7 mouse cellular contexts compared by ENCODE assay signal in genomic region chr13:53008489-53009184, GRCm38 (mm10). TPM values are rescaled to one million over a fixed set of nuclear protein-coding genes. Genes with fewer than 3 reads are reported as not detected.
DNase-seq lines count a peak whose midpoint lies in the region; ATAC-seq and TF ChIP-seq lines count a peak whose summit lies in the region.

No protein-coding gene starts in this region.

- no peaks in the 10 kb centered on the region for H3K27me3 ChIP-seq in forebrain, postnatal 0 days (ENCODE audit: insufficient read depth, low read length)

- H3K36me3 ChIP-seq in forebrain, postnatal 0 days (ENCODE audit: insufficient read depth), result no peaks in the 10 kb centered on the region

- H3K4me3 ChIP-seq in forebrain, postnatal 0 days (ENCODE audit: low read depth, low read length), result no peak overlapping the region

- H3K4me2 ChIP-seq in forebrain, postnatal 0 days (ENCODE audit: low read depth), result no peak overlapping the region

- H3K27ac ChIP-seq in forebrain, postnatal 0 days (ENCODE audit: low read depth, low read length), result no peak overlapping the region

- WGBS in forebrain, postnatal 0 days, result 53% methylated on average over 7 of the region's 7 CpGs

- ATAC-seq in forebrain, postnatal 0 days, result no peak
- no peak for ATAC-seq in CD4-positive, CD25-positive, alpha-beta regulatory T cell, adult 4 months

- DNase-seq in MN1 (ENCODE audit: low spot score), result peak; percentile 94
- peak; percentile 31 to 50 for DNase-seq in adrenal gland, adult 18-20 months (ENCODE audit: low spot score in 2 of 2)
- peak; percentile 68 for DNase-seq in gastrocnemius, postnatal 10 days
- peak; percentile 72 for DNase-seq in kidney, postnatal 14 days
- peak; percentile 28 for DNase-seq in testis, postnatal 14 days (ENCODE audit: low spot score)
- no peak for DNase-seq in forebrain, postnatal 0 days

- no peaks in the 10 kb centered on the region for H3K9me3 ChIP-seq in forebrain, postnatal 0 days (ENCODE audit: low read length)

- no peak for TF ChIP-seq CTCF in forebrain, postnatal 0 days (IDR thresholded peaks at IDR 0.05; ENCODE audit: low read depth)

- no peak overlapping the region for H3K9ac ChIP-seq in forebrain, postnatal 0 days

- no peaks in the 10 kb centered on the region for H3K4me1 ChIP-seq in forebrain, postnatal 0 days (ENCODE audit: insufficient read depth)

RNA-seq across cellular contexts. Expression of gene Nfil3, which starts 27.8 kb away (rescaled TPM):
- total RNA-seq in adrenal gland, adult 18-20 months (2021), result 10 to 100 TPM; 54.5 to 54.7 TPM
- 10 to 100 TPM; 14.8 to 18.4 TPM for total RNA-seq in gastrocnemius, postnatal 10 days (2021)
- total RNA-seq in forebrain, postnatal 0 days (2014; rRNA removed), result 20.8 and 29.3 TPM in 2 replicates
- polyA plus RNA-seq in forebrain, postnatal 0 days (2015; fragmentation: Nextera tagmentation; extraction: Ambion mirVana), result 36.8 and 37.7 TPM in 2 replicates
- polyA plus RNA-seq in CD4-positive, CD25-positive, alpha-beta regulatory T cell, adult 4 months (2017; shearing (Covaris generic)), result 1 to 10 TPM; 1.7 to 3.7 TPM
